Mouse (Mus musculus): ENCODE data around the gene Ston2.
"Not testable (repeated sequence)": the region's sequence is repeated elsewhere in the genome, so short reads cannot be mapped to it uniquely, and the experiment has no call there.

DNA sequence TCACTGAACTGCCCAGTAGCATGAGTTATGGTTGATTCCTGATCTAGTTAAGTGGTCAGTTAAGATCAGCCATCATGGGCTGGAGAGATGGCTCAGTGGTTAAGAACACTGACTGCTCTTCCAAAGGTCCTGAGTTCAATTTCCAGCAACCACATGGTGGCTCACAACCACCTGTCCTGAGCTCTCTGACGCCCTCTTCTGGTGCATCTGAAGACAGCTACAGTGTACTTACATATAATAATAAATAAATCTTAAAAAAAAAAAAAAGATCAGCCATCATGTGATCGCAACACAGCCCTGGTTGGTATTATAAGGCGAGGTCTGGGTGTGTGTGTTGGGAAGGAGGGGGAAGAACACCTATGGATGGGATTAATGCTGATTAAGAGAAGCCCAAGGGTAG lies 259 bp upstream of the Ston2 start:
- not testable (repeated sequence) for TF ChIP-seq GATA1, TAL1 (IDR thresholded peaks at IDR 0.05; ENCODE audit: low read length)
